Mouse (Mus musculus) liver, embryonic 14.5 days (tissue): ENCODE data around the gene Vcl. TPM values are rescaled to one million over a fixed set of nuclear protein-coding genes. Genes with fewer than 3 reads are reported as not detected.

Experiments used
- ATAC-seq: fragments of 200-750 bp; cut with Nextera tagmentation; 2 replicates; pipeline ENCODE4 v1.8.0; 2017; ENCODE audit warnings: moderate number of reproducible peaks, mild to moderate bottlenecking, moderate library complexity; ENCODE audit not compliant: insufficient read depth
- DNase-seq, 3 experiments: peaks; one replicate each; pipeline ENCODE4 v3.0.0-alpha.2; 2012 to 2013; ENCODE audit warnings: low read depth in 3 of 3, low spot score in 3 of 3
- H3K27ac ChIP-seq: fragments of 300-500 bp; sonication (generic); 2 replicates; pipeline ENCODE4 v1.5.1; 2014; ENCODE audit warnings: moderate library complexity, mild to moderate bottlenecking, control low read depth, inconsistent platforms
- H3K27me3 ChIP-seq: fragments of 300-500 bp; sonication (generic); 2 replicates; pipeline ENCODE4 v1.6.1; 2014; ENCODE audit warnings: mild to moderate bottlenecking, low read length, moderate library complexity; ENCODE audit not compliant: control insufficient read depth, insufficient read depth
- H3K36me3 ChIP-seq: fragments of 300-500 bp; sonication (generic); replicated peaks from 2 replicates; pipeline ENCODE4 v1.6.1; 2014; ENCODE audit warnings: low read depth; ENCODE audit not compliant: control insufficient read depth, insufficient read depth
- H3K4me1 ChIP-seq, 2 experiments: fragments of 200-500 bp in 1 of 2; fragments of 300-500 bp in 1 of 2; sonication (generic) in 1 of 2; replicated peaks; 2 replicates each; pipeline ENCODE4 v1.6.1; 2012 to 2014; ENCODE audit warnings: antibody characterized with exemption in 1 of 2, inconsistent platforms in 1 of 2, low read length in 1 of 2; ENCODE audit not compliant: control insufficient read depth in 2 of 2, insufficient read depth in 2 of 2
- H3K4me2 ChIP-seq: fragments of 300-500 bp; sonication (generic); 2 replicates; pipeline ENCODE4 v1.6.1; 2014; ENCODE audit warnings: low read depth, mild to moderate bottlenecking, control low read depth, moderate library complexity
- H3K4me3 ChIP-seq, 2 experiments: fragments of 200-500 bp in 1 of 2; fragments of 300-500 bp in 1 of 2; sonication (generic) in 1 of 2; 2 replicates each; pipeline ENCODE4 v1.5.1; 2012 to 2014; ENCODE audit warnings: low read depth in 2 of 2, low read length in 2 of 2, mild to moderate bottlenecking in 2 of 2, control low read depth in 1 of 2, inconsistent platforms in 1 of 2, moderate library complexity in 1 of 2; ENCODE audit not compliant: insufficient read depth in 1 of 2
- H3K9ac ChIP-seq: fragments of 300-500 bp; sonication (generic); replicated peaks from 2 replicates; pipeline ENCODE4 v1.6.1; 2014; ENCODE audit warnings: mild to moderate bottlenecking, control low read depth, moderate library complexity
- H3K9me3 ChIP-seq: fragments of 300-500 bp; sonication (generic); 2 replicates; pipeline ENCODE4 v1.6.1; 2016; ENCODE audit warnings: low read length, mixed read lengths; ENCODE audit not compliant: control insufficient read depth
- CTCF ChIP-seq: IDR thresholded peaks from 2 replicates; pipeline ENCODE4 v1.5.1; 2016; ENCODE audit warnings: antibody characterized with exemption, low read depth, control low read depth
- EP300 ChIP-seq: IDR thresholded peaks from 2 replicates; pipeline ENCODE4 v1.6.1; 2016; ENCODE audit warnings: antibody characterized with exemption, low read depth
- WGBS: fragments of 180-500 bp; shearing (Covaris S2); extraction: QIAGEN DNeasy Blood & Tissue Kit; methylation state at CpG from one replicate; pipeline ENCODE4 v1.1.7; 2014; ENCODE audit not compliant: insufficient replicate concordance; 5-methylcytosine and 5-hydroxymethylcytosine counted together
- polyA plus RNA-seq, 2 experiments: library from polyadenylated mRNA; depleted of rRNA in 1 of 2; stranded (reverse) in 1 of 2; unstranded in 1 of 2; fragments of >200 nt; fragmentation: Nextera tagmentation in 1 of 2; extraction: Ambion mirVana in 1 of 2; gene quantifications; 2 replicates each; pipeline versions ENCODE4 v1.2.1 to v1.2.3; 2012 to 2014

The Vcl gene
- polyA plus RNA-seq, 2 experiments: 16.5 to 17.1 TPM

DNA sequence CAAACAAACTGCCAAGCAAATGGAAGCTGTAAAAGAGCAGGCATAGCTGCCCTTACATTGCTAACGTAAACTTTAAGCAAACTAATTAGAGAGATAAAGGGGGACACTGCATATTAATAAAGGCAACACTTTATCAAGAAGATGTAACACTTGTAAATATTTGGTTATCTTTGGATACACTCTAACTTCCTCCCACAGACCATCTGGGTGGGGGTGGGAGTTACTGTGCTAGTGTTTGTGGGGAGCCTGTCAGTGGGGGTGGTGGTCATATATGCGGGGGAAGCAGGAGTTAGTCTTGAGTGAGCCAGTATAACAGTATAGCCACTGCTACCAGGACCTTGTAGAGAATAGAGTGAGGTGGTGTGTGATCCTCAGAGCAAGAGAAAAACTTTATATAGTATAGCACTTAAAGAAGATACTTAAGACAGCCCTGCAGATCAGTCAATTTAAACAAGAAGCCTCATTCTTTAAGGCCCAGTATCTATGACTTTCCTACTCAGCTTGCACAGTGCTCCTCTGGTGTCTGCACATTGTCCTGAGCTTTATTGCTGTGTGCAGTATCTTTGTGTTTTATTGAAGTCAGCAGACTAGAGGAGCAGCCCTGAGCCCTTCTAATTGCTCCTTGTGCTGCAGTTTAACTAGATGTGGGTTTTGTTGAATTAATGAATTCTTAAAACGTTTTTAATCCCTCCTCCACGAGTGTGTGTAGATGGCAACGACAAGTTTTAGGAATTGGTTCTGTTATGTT, 133.7 kb downstream of the Vcl start:
- H3K4me1 ChIP-seq: peaks cover 13 to 24% of the 10 kb centered on the region in 2 experiments
- H3K36me3 ChIP-seq: no peaks in the 10 kb centered on the region
- H3K27me3 ChIP-seq: no peaks in the 10 kb centered on the region
- TF ChIP-seq EP300: no peak
- no peak for TF ChIP-seq CTCF
- no peak overlapping the region for H3K9ac ChIP-seq
- 42% methylated on average over 5 of the region's 5 CpGs for WGBS
- H3K27ac ChIP-seq: no peak overlapping the region
- H3K9me3 ChIP-seq: no peaks in the 10 kb centered on the region
- no peak overlapping the region for H3K4me3 ChIP-seq
- DNase-seq: no peak
- peak overlapping the region; percentile 18; the same call in 1 of the 2 replicates for H3K4me2 ChIP-seq
- ATAC-seq: peak; percentile 47; the same call in 1 of the 2 replicates

DNA sequence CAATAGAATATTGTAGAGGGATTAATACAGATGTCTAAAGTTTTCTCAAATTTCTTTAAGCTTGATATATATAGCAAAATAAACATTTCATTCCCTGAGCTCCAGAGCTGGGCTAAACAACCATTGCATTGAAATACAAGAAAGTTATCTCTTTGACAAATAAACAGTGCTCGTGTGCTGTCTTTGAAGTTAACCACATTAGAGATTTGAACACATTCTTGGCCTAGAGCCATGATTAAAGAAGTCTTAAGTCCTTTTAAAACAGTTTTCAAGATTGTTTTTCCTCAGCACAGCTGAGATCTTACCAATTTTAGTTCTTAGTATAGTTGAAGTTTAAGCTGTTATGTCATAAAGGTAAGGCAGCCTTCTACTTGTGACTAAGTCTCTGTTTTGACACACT, 135.1 kb downstream of the Vcl start:
- H3K9me3 ChIP-seq: no peaks in the 10 kb centered on the region
- no peak overlapping the region for H3K4me3 ChIP-seq
- ATAC-seq: no peak
- H3K9ac ChIP-seq: no peak overlapping the region
- WGBS: 8% methylated on average over 1 of the region's 1 CpGs
- no peak overlapping the region for H3K4me2 ChIP-seq
- no peak for DNase-seq
- H3K27me3 ChIP-seq: no peaks in the 10 kb centered on the region
- H3K27ac ChIP-seq: no peak overlapping the region
- H3K4me1 ChIP-seq: peaks cover 13 to 24% of the 10 kb centered on the region in 2 experiments
- no peaks in the 10 kb centered on the region for H3K36me3 ChIP-seq
- TF ChIP-seq CTCF (no peak), EP300 (no peak)

DNA sequence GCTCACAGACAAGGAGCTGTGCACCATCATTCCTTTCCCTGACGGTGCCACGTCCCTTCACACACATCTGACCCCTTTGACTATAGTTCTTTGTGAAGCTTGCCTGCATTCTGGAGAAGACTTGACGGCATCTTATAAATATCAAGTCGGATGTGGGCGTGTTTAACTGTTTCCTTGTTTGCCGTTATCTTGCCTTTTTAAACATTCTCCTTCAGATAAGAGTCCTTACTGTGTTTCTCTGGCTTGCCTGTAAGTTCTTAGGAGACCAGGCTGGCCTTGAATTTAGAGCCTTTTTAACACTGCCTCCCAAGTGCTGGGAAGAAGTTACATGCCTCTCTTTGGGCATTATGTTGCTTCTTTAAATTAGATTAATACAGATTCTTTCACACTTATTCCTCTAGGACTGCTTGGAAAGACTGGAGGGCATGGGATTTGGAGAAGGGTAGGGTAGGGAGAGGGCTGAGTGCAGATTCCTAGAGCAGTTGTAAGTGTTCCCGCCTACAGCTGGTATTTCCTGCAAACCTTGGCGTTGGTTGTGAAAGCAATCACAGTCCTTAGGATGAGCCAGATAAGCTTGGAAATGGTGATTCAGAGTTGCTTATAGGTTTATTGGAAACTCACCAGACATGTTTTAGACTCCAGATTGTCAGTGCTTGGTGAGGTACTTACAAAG, 136.4 kb downstream of the Vcl start:
- no peak overlapping the region for H3K27ac ChIP-seq
- H3K27me3 ChIP-seq: no peaks in the 10 kb centered on the region
- 13% methylated on average over 8 of the region's 8 CpGs for WGBS
- no peak for ATAC-seq
- no peak for DNase-seq
- peaks cover 20 to 27% of the 10 kb centered on the region in 2 experiments for H3K4me1 ChIP-seq
- H3K4me3 ChIP-seq: no peak overlapping the region
- H3K9ac ChIP-seq: no peak overlapping the region
- no peaks in the 10 kb centered on the region for H3K9me3 ChIP-seq
- TF ChIP-seq EP300: no peak
- no peak for TF ChIP-seq CTCF
- H3K4me2 ChIP-seq: peak overlapping the region; percentile 31
- no peaks in the 10 kb centered on the region for H3K36me3 ChIP-seq

DNA sequence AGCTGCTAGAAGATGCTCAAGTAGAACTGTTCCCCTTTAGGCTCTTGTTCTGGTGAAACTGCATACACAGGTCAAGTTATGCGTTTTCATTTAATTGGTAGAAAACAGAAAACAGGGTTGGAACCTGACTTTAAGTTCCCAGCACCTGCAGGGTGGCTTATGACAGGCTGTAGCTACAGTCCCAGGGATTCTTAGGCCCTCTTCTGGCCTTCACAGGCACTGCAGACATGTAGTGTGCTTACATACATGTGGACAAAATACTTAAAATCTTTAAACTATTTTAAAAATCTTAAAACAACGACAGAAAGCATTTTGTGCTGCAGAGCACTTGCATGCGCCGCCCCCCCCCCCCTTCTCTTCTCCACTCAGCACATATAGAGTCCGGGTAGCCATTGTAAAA, 140.4 kb downstream of the Vcl start:
- no peaks in the 10 kb centered on the region for H3K9me3 ChIP-seq
- H3K9ac ChIP-seq: no peak overlapping the region
- H3K36me3 ChIP-seq: no peaks in the 10 kb centered on the region
- peak; percentile 60 for TF ChIP-seq CTCF
- TF ChIP-seq EP300: no peak
- no peak for ATAC-seq
- WGBS: 63% methylated on average over 5 of the region's 5 CpGs
- DNase-seq: no peak
- no peaks in the 10 kb centered on the region for H3K27me3 ChIP-seq
- H3K27ac ChIP-seq: no peak overlapping the region
- H3K4me2 ChIP-seq: no peak overlapping the region
- no peak overlapping the region for H3K4me3 ChIP-seq
- H3K4me1 ChIP-seq: peaks cover 27 to 32% of the 10 kb centered on the region in 2 experiments

DNA sequence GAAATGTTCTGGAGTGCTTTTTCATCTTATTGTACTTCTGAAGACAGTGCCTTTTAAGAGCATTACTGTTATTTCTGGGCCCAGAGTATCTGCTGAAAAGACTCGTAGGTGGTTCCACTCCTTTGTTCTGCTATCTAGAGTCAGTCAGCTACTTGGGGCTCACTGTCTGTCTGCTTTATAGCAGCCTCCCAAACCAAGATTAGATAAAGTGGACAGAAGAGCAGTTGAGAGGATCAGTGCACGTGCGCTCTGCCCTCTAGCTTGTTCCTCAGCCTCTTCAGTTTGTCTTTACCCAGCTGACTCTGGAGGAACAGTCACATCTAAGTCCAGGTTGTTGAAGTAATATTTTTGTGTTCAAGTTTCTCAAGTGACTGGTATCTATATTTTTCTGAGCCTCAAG, 144.8 kb downstream of the Vcl start:
- TF ChIP-seq CTCF (no peak), EP300 (peak; percentile 86)
- peak; percentile 66 to 72 (median 70) for DNase-seq
- peak overlapping the region; percentile 48 for H3K9ac ChIP-seq
- ATAC-seq: peak; percentile 47
- no peaks in the 10 kb centered on the region for H3K27me3 ChIP-seq
- H3K27ac ChIP-seq: peak overlapping the region; percentile 86
- no peaks in the 10 kb centered on the region for H3K36me3 ChIP-seq
- peak overlapping the region; percentile 95 for H3K4me2 ChIP-seq
- peaks cover 39 to 45% of the 10 kb centered on the region in 2 experiments for H3K4me1 ChIP-seq
- 12% methylated on average over 3 of the region's 3 CpGs for WGBS
- no peaks in the 10 kb centered on the region for H3K9me3 ChIP-seq
- peak overlapping the region in 1 of 2 experiments; percentile 60; a peak in 2 of 4 replicates for H3K4me3 ChIP-seq
